Mouse (Mus musculus) heart, adult 2 months (tissue): ENCODE measurements at regions not wholly inside any gene's neighbourhood (a gene's known extent, or its start where the extent isn't known, plus 50 kb on each side); places are given as distances from the start of the nearest gene placed in this dataset.

Experiments
- CTCF ChIP-seq: fragments of 200-600 bp; IDR thresholded peaks from 2 replicates; pipeline ENCODE4 v1.8.1; 2022; ENCODE audit warnings: antibody characterized with exemption, mild to moderate bottlenecking, moderate library complexity
- EP300 ChIP-seq: fragments of 200-500 bp; IDR thresholded peaks from 2 replicates; pipeline ENCODE4 v1.6.1; 2011; ENCODE audit warnings: low read depth, low read length, control low read depth; ENCODE audit not compliant: insufficient read depth
- POLR2A ChIP-seq: fragments of 200-500 bp; IDR thresholded peaks from 2 replicates; pipeline ENCODE4 v1.6.1; 2011; ENCODE audit warnings: mild to moderate bottlenecking, low read depth, low read length, control low read depth; ENCODE audit not compliant: insufficient read depth

- no peak for TF ChIP-seq CTCF
- no peak for TF ChIP-seq POLR2A
- TF ChIP-seq EP300: no peak
Measured at GRCm38 (mm10) chr7:139755004-139755403, 71.4 kb upstream of the Cfap46 start.
